Mouse (Mus musculus) G1E (cell line): Measurements from ENCODE around the gene Pik3c2b. TPM values are rescaled to one million over a fixed set of nuclear protein-coding genes. Genes with fewer than 3 reads are reported as not detected.
"Not testable (repeated sequence)": the region's sequence is repeated elsewhere in the genome, so short reads cannot be mapped to it uniquely, and the experiment has no call there.

Experiments
- ATAC-seq: 2 replicates; pipeline ENCODE4 v1.8.0; 2016; ENCODE audit warnings: mild to moderate bottlenecking; ENCODE audit not compliant: insufficient number of reproducible peaks, poor library complexity, low FRiP score, severe bottlenecking; ENCODE audit errors: extremely low read depth
- DNase-seq: peaks from one replicate; pipeline ENCODE4 v3.0.0; 2012; ENCODE audit warnings: low spot score
- H3K27me3 ChIP-seq: 2 replicates; pipeline ENCODE4 v1.6.1; 2012; ENCODE audit warnings: mild to moderate bottlenecking, low read length, inconsistent platforms; ENCODE audit not compliant: insufficient read depth
- H3K36me3 ChIP-seq: replicated peaks from 2 replicates; pipeline ENCODE3; 2012; ENCODE audit warnings: mild to moderate bottlenecking, inconsistent platforms
- H3K4me1 ChIP-seq: 2 replicates; pipeline ENCODE4 v1.6.1; 2012; ENCODE audit warnings: low read depth, low read length, inconsistent platforms, mixed read lengths; ENCODE audit not compliant: insufficient read depth
- H3K4me3 ChIP-seq: 2 replicates; pipeline ENCODE4 v1.5.1; 2012; ENCODE audit warnings: low read depth, mild to moderate bottlenecking, inconsistent platforms, low read length, moderate library complexity, mixed read lengths
- H3K9me3 ChIP-seq: replicated peaks from 2 replicates; pipeline ENCODE4 v1.6.1; 2012; ENCODE audit warnings: inconsistent platforms
- CTCF ChIP-seq: IDR thresholded peaks from 2 replicates; pipeline ENCODE4 v1.5.1; 2012; ENCODE audit warnings: low read depth, low read length, inconsistent platforms, mixed read lengths
- GATA1 ChIP-seq: IDR thresholded peaks from 2 replicates; pipeline ENCODE4 v1.6.1; 2012; ENCODE audit warnings: borderline replicate concordance, low read length, inconsistent platforms, mixed read lengths
- GATA2 ChIP-seq: IDR thresholded peaks from 2 replicates; pipeline ENCODE4 v1.6.1; 2012; ENCODE audit warnings: low read depth, low read length, inconsistent platforms, borderline replicate concordance
- POLR2AphosphoS5 ChIP-seq: IDR thresholded peaks from 2 replicates; pipeline ENCODE4 v1.6.1; 2012; ENCODE audit warnings: low read depth, low read length, inconsistent platforms; ENCODE audit not compliant: insufficient replicate concordance
- TAL1 ChIP-seq: conservative IDR thresholded peaks from 2 replicates; pipeline ENCODE4 v1.6.1; 2012; ENCODE audit warnings: low read depth, low read length, inconsistent platforms, mixed read lengths
- polyA plus RNA-seq: library from polyadenylated mRNA; stranded (reverse); fragments of >175 nt; gene quantifications from 2 replicates; pipeline ENCODE4 v1.2.3, GENCODE M21; 2012
- total RNA-seq, 2 experiments: library from RNA; stranded (forward) in 1 of 2; stranded (reverse) in 1 of 2; fragments of 200-1000 nt in 1 of 2; fragments of >200 nt in 1 of 2; fragmentation: Nextera tagmentation in 1 of 2; gene quantifications; 2 replicates each; pipeline ENCODE4 v1.2.3; 2014 to 2017

The Pik3c2b gene
- total and polyA plus RNA-seq, 3 experiments, result 0.27 TPM; not detected in 2

DNA sequence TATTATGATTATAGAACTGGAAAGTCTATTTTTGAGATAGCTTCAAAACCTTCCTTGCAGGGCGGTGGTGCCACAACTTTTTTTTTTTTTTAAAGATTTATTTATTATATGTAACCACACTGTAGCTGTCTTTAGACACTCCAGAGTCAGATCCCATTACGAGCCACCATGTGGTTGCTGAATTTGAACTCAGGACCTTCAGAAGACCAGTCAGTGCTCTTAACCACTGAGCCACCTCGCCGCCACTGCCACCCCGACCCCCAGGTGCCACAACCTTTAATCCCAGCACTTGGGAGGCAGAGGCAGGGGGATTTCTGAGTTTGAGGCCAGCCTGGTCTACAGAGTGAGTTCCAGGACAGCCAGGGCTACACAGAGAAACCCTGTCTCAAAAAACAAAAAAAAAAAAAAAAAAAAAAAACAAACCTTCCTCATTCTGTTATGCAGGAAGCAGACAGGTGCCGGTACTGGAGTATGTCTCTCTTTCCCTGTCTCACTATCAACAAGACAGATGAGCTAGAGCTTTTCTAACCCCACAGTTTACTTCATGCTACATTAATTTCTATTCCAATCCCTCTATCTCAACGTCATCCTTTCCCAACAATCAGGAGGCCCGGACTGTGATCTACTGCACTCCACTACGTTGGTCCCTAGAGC is 28.6 kb upstream of the Pik3c2b start:
- DNase-seq, result no peak
- TF ChIP-seq TAL1, result no peak
- no peak overlapping the region for H3K4me3 ChIP-seq
- peaks cover 39% of the 10 kb centered on the region for H3K4me1 ChIP-seq
- ATAC-seq, result no peak
- no peaks in the 10 kb centered on the region for H3K27me3 ChIP-seq
- no peaks in the 10 kb centered on the region for H3K9me3 ChIP-seq
- H3K36me3 ChIP-seq, result peaks cover 84% of the 10 kb centered on the region

DNA sequence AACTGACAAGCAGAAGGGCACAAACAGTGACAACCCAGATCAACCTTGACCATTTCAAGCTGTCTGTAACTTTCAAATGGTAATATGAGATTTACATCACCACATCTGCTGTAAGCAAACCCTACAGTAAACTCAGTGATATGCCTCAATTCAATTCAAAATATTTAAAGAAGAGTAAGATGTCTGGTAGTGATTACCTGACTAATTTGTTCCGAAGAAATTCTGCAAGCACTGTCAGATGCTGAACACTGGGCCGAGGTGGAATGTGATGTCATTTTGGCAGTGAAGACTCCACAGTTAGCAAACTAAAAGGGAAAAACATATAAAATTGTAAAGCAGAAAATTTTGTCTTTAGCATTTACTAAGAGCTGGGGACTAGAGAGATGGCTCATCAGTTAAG is 26.9 kb upstream of the Pik3c2b start:
- Histone ChIP-seq H3K4me3 (no peak overlapping the region), H3K9me3 (no peaks in the 10 kb centered on the region), H3K27me3 (no peaks in the 10 kb centered on the region), H3K4me1 (peaks cover 36% of the 10 kb centered on the region), H3K36me3 (peaks cover 74% of the 10 kb centered on the region)
- TF ChIP-seq GATA1 (no peak), TAL1 (no peak)
- ATAC-seq (no peak), DNase-seq (no peak)

DNA sequence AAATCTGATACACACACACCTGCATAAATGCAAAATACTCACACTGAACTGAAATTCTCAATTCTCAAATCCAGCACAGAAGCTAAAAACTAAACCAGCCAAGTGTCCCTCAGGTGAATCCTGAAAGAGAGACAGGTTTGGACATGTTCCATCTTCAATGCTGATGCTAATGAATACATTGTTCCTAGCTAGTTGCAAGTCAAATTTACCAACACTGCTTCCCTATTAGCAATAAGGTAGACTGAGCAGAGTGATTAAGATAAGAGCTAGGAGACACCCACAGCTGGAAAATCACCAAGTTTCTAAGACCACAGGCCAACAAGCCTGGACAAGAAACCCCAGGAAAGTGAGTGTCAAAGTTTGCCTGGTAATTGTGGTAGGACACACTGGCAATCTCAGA is 26.2 kb upstream of the Pik3c2b start:
- no peaks in the 10 kb centered on the region for H3K27me3 ChIP-seq
- DNase-seq, result no peak
- no peaks in the 10 kb centered on the region for H3K9me3 ChIP-seq
- no peak for TF ChIP-seq GATA1
- TF ChIP-seq CTCF, result no peak
- no peak for TF ChIP-seq POLR2AphosphoS5
- TF ChIP-seq GATA2, result no peak
- TF ChIP-seq TAL1, result no peak
- ATAC-seq, result no peak
- H3K36me3 ChIP-seq, result peaks cover 67% of the 10 kb centered on the region
- no peak overlapping the region; the same call in 1 of the 2 replicates for H3K4me3 ChIP-seq
- H3K4me1 ChIP-seq, result peaks cover 41% of the 10 kb centered on the region

DNA sequence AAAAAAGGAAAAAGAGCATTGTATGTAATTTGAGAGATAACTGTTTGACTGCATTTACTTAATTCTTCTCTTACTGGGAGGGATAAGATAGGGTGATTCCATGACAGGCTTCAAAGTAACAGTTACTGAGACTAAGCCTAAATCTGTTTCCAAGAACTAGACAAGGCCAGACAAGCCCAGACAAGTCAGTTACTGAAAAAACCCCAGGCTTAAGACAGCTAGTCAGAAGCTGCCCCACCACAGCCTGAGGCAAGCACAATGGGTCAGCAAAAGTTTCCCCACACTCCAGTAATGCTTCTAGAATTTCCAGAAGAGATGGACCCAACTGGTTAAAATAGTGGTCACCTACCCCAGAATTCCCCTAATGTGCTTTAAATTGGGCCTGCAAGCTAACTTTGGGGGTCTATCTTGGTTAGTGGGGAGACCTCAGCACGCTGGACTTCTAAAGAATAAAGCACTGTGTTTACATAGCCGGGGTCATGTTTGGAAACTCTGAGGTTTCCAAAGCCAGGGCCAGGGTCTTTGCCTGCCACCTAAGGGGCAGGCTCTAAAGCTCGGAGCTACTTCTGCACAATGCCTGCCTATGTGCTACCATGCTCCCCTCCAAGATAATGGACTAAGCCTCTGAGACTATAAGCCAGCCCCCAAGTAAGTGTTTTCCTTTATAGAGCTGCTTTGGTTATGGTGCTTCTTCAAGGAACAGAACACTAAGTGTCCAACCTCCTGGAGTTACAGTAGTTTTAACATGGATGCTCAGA is 25.2 kb upstream of the Pik3c2b start:
- no peak overlapping the region; the same call in 1 of the 2 replicates for H3K4me3 ChIP-seq
- H3K9me3 ChIP-seq, result no peaks in the 10 kb centered on the region
- ATAC-seq (peak; percentile 63; the same call in 1 of the 2 replicates), DNase-seq (no peak)
- TF ChIP-seq CTCF, result no peak
- H3K4me1 ChIP-seq, result peaks cover 41% of the 10 kb centered on the region
- H3K36me3 ChIP-seq, result peaks cover 58% of the 10 kb centered on the region
- no peaks in the 10 kb centered on the region for H3K27me3 ChIP-seq

DNA sequence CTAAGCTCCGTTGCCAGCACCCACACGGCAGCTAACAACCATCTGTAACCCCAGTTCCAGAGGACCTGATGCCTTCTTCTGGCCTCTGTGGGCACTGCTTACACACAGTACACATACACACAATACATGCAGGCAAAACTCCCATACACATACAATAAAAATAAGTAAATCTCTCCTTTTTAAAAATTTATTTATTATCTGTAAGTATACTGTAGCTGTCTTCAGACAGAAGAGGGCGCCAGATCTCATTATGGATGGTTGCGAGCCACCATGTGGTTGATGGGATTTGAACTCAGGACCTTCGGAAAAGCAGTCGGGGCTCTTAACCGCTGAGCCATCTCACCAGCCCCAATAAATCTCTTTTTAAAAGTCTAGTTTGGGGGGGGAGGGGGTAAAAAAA is 24.1 kb upstream of the Pik3c2b start:
- no peak for TF ChIP-seq GATA2
- H3K9me3 ChIP-seq, result no peaks in the 10 kb centered on the region
- no peaks in the 10 kb centered on the region for H3K27me3 ChIP-seq
- H3K36me3 ChIP-seq, result peaks cover 49% of the 10 kb centered on the region
- ATAC-seq (no peak), DNase-seq (no peak)
- peaks cover 41% of the 10 kb centered on the region for H3K4me1 ChIP-seq
- H3K4me3 ChIP-seq, result no peak overlapping the region; the same call in 1 of the 2 replicates

DNA sequence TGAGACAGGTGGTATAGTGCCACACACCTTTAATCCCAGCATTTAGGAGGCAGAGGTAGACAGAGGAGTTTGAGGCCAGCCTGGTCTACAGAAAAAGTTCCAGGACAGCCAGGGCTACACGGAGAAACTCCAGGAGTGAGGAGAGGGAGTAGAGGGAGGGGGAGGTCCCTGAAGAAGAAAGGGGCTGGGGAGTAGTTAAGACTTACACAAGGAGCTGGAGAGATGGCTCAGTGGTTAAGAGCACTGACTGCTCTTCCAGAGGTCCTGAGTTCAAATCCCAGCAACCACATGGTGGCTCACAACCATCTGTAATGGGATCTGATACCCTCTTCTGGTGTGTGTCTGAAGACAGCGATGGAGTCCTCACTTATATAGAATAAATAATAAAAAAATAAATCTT is 23.5 kb upstream of the Pik3c2b start:
- ATAC-seq, H3K4me3 ChIP-seq, DNase-seq, H3K27me3 ChIP-seq, H3K9me3 ChIP-seq: not testable (repeated sequence)
- Histone ChIP-seq H3K36me3 (peaks cover 43% of the 10 kb centered on the region), H3K4me1 (peaks cover 46% of the 10 kb centered on the region)

DNA sequence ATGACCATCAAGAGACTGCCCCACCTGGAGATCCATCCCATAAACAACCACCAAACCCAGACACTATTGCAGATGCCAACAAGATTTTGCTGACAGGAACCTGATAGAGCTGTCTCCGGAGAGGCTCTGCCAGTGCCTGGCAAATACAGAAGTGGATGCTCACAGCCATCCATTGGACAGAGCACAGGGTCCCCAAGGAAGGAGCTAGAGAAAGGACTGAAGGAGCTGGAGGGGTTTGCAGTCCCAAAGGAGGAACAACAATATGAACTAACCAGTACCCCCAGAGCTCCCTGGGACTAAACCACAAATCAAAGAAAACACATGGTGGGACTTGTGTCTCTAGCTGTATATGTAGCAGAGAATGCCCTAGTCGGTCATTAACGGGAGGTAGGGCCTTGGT is 21.7 kb upstream of the Pik3c2b start:
- ATAC-seq, H3K9me3 ChIP-seq, H3K27me3 ChIP-seq, DNase-seq: not testable (repeated sequence)
- Histone ChIP-seq H3K4me1 (peaks cover 58% of the 10 kb centered on the region), H3K4me3 (peak overlapping the region; percentile 88), H3K36me3 (peaks cover 25% of the 10 kb centered on the region)
